Mouse (Mus musculus) lung, adult 2 months (tissue): ENCODE results near the gene Pip5k1b.
"Not testable (repeated sequence)": the region's sequence is repeated elsewhere in the genome, so short reads cannot be mapped to it uniquely, and the experiment has no call there.

ENCODE experiments used
- CTCF ChIP-seq: fragments of 200-500 bp; IDR thresholded peaks from 2 replicates; pipeline ENCODE4 v1.5.1; 2011; ENCODE audit warnings: mild to moderate bottlenecking, low read length, control low read depth; ENCODE audit not compliant: insufficient read depth
- POLR2A ChIP-seq: fragments of 200-500 bp; IDR thresholded peaks from 2 replicates; pipeline ENCODE4 v1.6.1; 2011; ENCODE audit warnings: low read depth, mild to moderate bottlenecking, control low read depth, low read length, borderline replicate concordance; ENCODE audit errors: extremely low read depth

GRCm38 (mm10) chr19:24552641-24553040, 3.0 kb downstream of the Pip5k1b start:
- TF ChIP-seq CTCF, POLR2A: not testable (repeated sequence)
